Mouse (Mus musculus): ENCODE measurements around the gene Mest.

Gene Mest

GRCm38 (mm10) chr6:30738464-30739006 is 15.2 kb downstream of the Mest start:
- DNase-seq (ENCODE audit: low spot score in 2 of 2): no peak

- DNase-seq (ENCODE audit: low spot score in 2 of 2): peak in 1 of 2 experiments; percentile 6
Measured at GRCm38 (mm10) chr6:30739177-30739747, 15.9 kb downstream of the Mest start.

GRCm38 (mm10) chr6:30744846-30745245 is 21.5 kb downstream of the Mest start:
- no peak for DNase-seq (ENCODE audit: low spot score in 2 of 2)

GRCm38 (mm10) chr6:30745591-30745990 is 22.2 kb downstream of the Mest start:
- DNase-seq (ENCODE audit: low spot score in 2 of 2): no peak

- DNase-seq (ENCODE audit: low spot score in 2 of 2): no peak
Measured at GRCm38 (mm10) chr6:30747631-30748357, 24.4 kb downstream of the Mest start.

GRCm38 (mm10) chr6:30748358-30748910 is 25.1 kb downstream of the Mest start:
- DNase-seq (ENCODE audit: low spot score in 2 of 2): no peak

- no peak for DNase-seq (ENCODE audit: low spot score in 2 of 2)
Measured at GRCm38 (mm10) chr6:30749042-30749689, 25.8 kb downstream of the Mest start.

- DNase-seq (ENCODE audit: low spot score in 2 of 2): no peak
Measured at GRCm38 (mm10) chr6:30749892-30750291, 26.5 kb downstream of the Mest start.

- DNase-seq (ENCODE audit: low spot score in 2 of 2): no peak
Measured at GRCm38 (mm10) chr6:30750482-30750881, 27.1 kb downstream of the Mest start.

GRCm38 (mm10) chr6:30751209-30751608 is 27.9 kb downstream of the Mest start:
- no peak for DNase-seq (ENCODE audit: low spot score in 2 of 2)

Measured in urinary bladder, postnatal 36 days (tissue).